Mouse (Mus musculus) cerebellum, adult 18-20 months (tissue): ENCODE measurements at regions not wholly inside any gene's neighbourhood (a gene's known extent, or its start where the extent isn't known, plus 50 kb on each side); places are given as distances from the start of the nearest gene placed in this dataset.

ENCODE experiments used
- DNase-seq, 2 experiments: peaks; one replicate each; pipeline ENCODE4 v3.0.0; 2021

- DNase-seq = no peak
These were observed 247.0 kb downstream of the Sipa1l2 start for GRCm38 (mm10) chr8:125322561-125322960.

DNA sequence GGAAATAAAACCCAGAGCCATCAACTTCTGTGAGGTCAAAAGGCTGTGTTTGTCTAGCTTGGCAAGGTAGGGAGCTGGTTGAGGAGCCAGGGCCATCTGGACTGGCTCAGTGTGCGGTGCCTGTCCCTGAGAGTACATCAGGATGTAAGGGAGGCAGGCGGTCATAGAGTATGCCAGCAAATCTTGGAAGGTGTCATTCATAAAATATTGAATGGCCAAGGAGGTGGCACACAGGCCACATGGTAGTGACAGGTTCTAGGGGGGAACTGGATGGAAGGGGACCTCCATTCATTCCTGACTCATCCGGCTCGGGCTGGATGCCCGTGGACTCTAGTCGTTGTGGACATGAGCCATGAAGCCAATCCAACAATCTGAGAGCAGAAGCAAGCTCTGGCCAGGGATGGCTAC lies 252.0 kb downstream of the Sipa1l2 start:
- DNase-seq = peak; percentile 94 to 97

DNA sequence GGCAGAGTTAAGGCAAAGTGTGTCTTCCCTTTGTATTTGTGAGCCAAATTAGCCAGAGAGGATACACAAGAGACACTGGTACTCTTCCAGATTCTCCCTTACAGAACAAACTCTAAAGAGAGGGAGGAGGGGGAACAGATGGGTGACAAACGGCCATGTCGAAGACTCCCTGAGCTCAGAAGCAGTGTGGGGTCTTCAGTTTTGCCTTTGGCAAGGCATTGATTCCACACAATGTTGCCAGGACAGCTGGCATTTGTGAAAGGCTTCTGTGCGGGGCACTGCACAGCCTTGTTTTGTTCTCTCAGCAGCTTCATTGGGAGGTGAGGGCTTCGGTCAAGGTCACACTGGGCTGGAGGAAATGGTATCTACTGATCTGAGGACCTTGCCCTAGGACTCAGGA lies 253.9 kb downstream of the Sipa1l2 start:
- no peak for DNase-seq

- no peak for DNase-seq
These were observed 254.6 kb downstream of the Sipa1l2 start for GRCm38 (mm10) chr8:125314996-125315395.

DNA sequence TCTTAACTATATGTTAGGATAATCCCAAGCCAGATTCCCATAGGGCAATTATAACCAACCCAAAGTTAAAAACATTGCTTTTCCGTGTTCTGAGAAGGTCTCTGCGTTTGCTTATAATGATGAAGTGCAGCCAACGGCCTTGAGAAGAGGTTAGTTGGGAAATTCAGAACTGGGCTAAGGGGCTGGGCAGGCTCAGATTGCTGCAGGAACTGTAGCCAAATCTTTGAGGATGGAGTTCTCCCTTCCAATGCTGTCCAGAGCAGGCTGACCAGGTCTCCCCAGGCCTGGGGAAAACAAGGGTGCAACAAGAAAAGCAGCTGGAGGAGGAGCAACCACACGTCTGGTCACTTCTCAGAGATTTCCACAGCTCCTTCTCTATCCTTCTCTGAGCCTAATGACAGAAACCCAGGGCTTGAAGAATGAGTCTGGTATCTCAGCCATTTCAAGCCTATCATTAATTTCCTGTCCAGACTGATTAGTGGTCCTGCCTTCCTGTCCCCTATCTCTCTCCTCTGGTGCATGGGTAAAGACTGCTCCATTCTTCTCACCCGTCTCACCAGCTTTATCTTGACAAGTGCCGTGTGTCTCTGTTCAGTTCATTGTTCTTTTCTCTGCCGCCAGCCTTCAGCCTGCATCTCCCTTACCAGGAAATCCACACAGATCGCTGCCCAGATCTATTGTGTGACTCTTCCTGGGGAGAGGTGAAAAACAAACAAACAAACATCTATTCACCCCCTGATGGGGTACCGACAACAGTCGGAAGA lies 255.2 kb downstream of the Sipa1l2 start:
- no peak for DNase-seq

DNA sequence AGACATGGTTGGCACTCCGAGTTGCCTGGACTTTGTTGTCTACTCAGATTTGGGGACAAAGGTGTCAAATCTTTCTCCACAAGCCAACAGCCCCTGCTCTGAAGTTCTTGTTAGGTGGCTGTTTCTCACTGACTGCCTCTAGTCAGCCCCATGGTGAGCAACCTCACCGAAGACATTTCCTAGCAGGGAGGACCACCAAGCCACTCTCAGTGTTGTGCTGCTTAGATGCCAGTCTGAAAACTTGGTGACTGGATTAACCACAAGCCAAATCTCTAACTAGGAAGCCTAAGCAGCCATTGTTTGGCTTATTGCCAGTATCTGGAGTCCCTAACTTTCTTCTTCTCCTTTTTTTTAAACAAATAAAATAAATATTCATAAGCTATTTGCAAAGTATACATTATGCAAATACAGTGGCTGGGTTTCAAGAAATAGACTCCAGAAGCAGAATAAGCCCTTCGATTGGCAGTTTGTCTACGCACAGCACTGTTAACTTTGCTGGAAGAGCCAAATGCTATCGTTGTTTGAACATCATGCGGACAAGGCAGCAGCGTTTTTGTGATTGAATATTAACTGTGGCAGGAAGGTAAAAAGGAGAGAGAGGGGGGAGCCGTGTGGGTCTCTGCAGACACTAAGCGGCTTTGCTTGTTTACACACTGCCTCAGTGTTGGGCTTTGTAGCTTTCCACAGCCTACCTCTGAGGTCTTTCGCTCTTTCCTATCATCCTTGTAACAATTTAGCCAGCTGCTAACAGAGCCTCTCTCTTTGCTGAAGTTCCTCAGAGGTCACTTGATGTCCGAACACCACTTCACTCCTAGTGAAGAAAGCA lies 257.4 kb downstream of the Disc1 start:
- no peak for DNase-seq
